Mouse (Mus musculus): ENCODE results near the gene Stx1a. TPM values are rescaled to one million over a fixed set of nuclear protein-coding genes. Genes with fewer than 3 reads are reported as not detected.

Stx1a gene
- polyA plus RNA-seq (2012; rRNA removed), result 12.1 and 12.4 TPM in 2 replicates

- peak; percentile 61 to 62 for DNase-seq
- 2% methylated on average over 61 of the region's 61 CpGs for WGBS
- peaks cover 11% of the 10 kb centered on the region for H3K4me1 ChIP-seq (ENCODE audit: control insufficient read depth, insufficient read depth, low read length)
- TF ChIP-seq CTCF (IDR thresholded peaks at IDR 0.05; ENCODE audit: borderline replicate concordance, insufficient read depth, low read depth, low read length), result no peak
- TF ChIP-seq POLR2A (IDR thresholded peaks at IDR 0.05; ENCODE audit: borderline replicate concordance, insufficient read depth, low read length), result no peak
- H3K27ac ChIP-seq (ENCODE audit: insufficient read depth, low read length), result no peak within 1 kb of the TSS
- H3K27me3 ChIP-seq (ENCODE audit: control insufficient read depth, insufficient read depth, low read length), result no peaks in the 10 kb centered on the region
- peak within 1 kb of the TSS; percentile 62 for H3K4me3 ChIP-seq (replicated peaks; ENCODE audit: insufficient read depth, low read depth, low read length)
These were observed at the start of gene Stx1a for GRCm38 (mm10) chr5:135023344-135024173. Gene Stx1a (plus strand): TSS chr5:135023482.

GRCm38 (mm10) chr5:134973526-134973925 is 49.8 kb upstream of the Stx1a start:
- Histone ChIP-seq H3K27ac (ENCODE audit: insufficient read depth, low read length) (no peak overlapping the region), H3K27me3 (ENCODE audit: control insufficient read depth, insufficient read depth, low read length) (no peaks in the 10 kb centered on the region), H3K4me3 (replicated peaks; ENCODE audit: insufficient read depth, low read depth, low read length) (no peak overlapping the region), H3K4me1 (ENCODE audit: control insufficient read depth, insufficient read depth, low read length) (no peaks in the 10 kb centered on the region)
- DNase-seq, result no peak
- no peak for TF ChIP-seq POLR2A (IDR thresholded peaks at IDR 0.05; ENCODE audit: borderline replicate concordance, insufficient read depth, low read length)
- TF ChIP-seq CTCF (IDR thresholded peaks at IDR 0.05; ENCODE audit: borderline replicate concordance, insufficient read depth, low read depth, low read length), result no peak
- 92% methylated on average over 7 of the region's 7 CpGs for WGBS

- no peaks in the 10 kb centered on the region for H3K4me1 ChIP-seq (ENCODE audit: control insufficient read depth, insufficient read depth, low read length)
- 29% methylated on average over 7 of the region's 7 CpGs for WGBS
- no peak overlapping the region for H3K4me3 ChIP-seq (replicated peaks; ENCODE audit: insufficient read depth, low read depth, low read length)
- no peak for DNase-seq
- H3K27me3 ChIP-seq (ENCODE audit: control insufficient read depth, insufficient read depth, low read length), result no peaks in the 10 kb centered on the region
- H3K27ac ChIP-seq (ENCODE audit: insufficient read depth, low read length), result no peak overlapping the region
- TF ChIP-seq CTCF (IDR thresholded peaks at IDR 0.05; ENCODE audit: borderline replicate concordance, insufficient read depth, low read depth, low read length) (no peak), POLR2A (IDR thresholded peaks at IDR 0.05; ENCODE audit: borderline replicate concordance, insufficient read depth, low read length) (no peak)
These were observed 49.0 kb upstream of the Stx1a start for GRCm38 (mm10) chr5:134974294-134974693.

- TF ChIP-seq POLR2A (IDR thresholded peaks at IDR 0.05; ENCODE audit: borderline replicate concordance, insufficient read depth, low read length) (no peak), CTCF (IDR thresholded peaks at IDR 0.05; ENCODE audit: borderline replicate concordance, insufficient read depth, low read depth, low read length) (no peak)
- no peaks in the 10 kb centered on the region for H3K27me3 ChIP-seq (ENCODE audit: control insufficient read depth, insufficient read depth, low read length)
These were observed 48.4 kb upstream of the Stx1a start for GRCm38 (mm10) chr5:134974921-134975320.

GRCm38 (mm10) chr5:134976164-134976563 is 47.1 kb upstream of the Stx1a start:
- 83% methylated on average over 2 of the region's 2 CpGs for WGBS
- Histone ChIP-seq H3K4me3 (replicated peaks; ENCODE audit: insufficient read depth, low read depth, low read length) (no peak overlapping the region), H3K4me1 (ENCODE audit: control insufficient read depth, insufficient read depth, low read length) (no peaks in the 10 kb centered on the region), H3K27me3 (ENCODE audit: control insufficient read depth, insufficient read depth, low read length) (no peaks in the 10 kb centered on the region), H3K27ac (ENCODE audit: insufficient read depth, low read length) (no peak overlapping the region)
- TF ChIP-seq POLR2A (IDR thresholded peaks at IDR 0.05; ENCODE audit: borderline replicate concordance, insufficient read depth, low read length) (no peak), CTCF (IDR thresholded peaks at IDR 0.05; ENCODE audit: borderline replicate concordance, insufficient read depth, low read depth, low read length) (no peak)
- DNase-seq, result no peak

More at GRCm38 (mm10) chr5:134974921-134975320, 48.4 kb upstream of the Stx1a start:
- 51% methylated on average over 2 of the region's 2 CpGs for WGBS
- Histone ChIP-seq H3K4me1 (ENCODE audit: control insufficient read depth, insufficient read depth, low read length) (no peaks in the 10 kb centered on the region), H3K4me3 (replicated peaks; ENCODE audit: insufficient read depth, low read depth, low read length) (no peak overlapping the region), H3K27ac (ENCODE audit: insufficient read depth, low read length) (no peak overlapping the region)
- DNase-seq, result no peak

- TF ChIP-seq CTCF (IDR thresholded peaks at IDR 0.05; ENCODE audit: borderline replicate concordance, insufficient read depth, low read depth, low read length) (no peak), POLR2A (IDR thresholded peaks at IDR 0.05; ENCODE audit: borderline replicate concordance, insufficient read depth, low read length) (no peak)
- no peak overlapping the region for H3K4me3 ChIP-seq (replicated peaks; ENCODE audit: insufficient read depth, low read depth, low read length)
- H3K27me3 ChIP-seq (ENCODE audit: control insufficient read depth, insufficient read depth, low read length), result no peaks in the 10 kb centered on the region
- 82% methylated on average over 14 of the region's 14 CpGs for WGBS
- no peaks in the 10 kb centered on the region for H3K4me1 ChIP-seq (ENCODE audit: control insufficient read depth, insufficient read depth, low read length)
- no peak for DNase-seq
- H3K27ac ChIP-seq (ENCODE audit: insufficient read depth, low read length), result no peak overlapping the region
These were observed 46.6 kb upstream of the Stx1a start for GRCm38 (mm10) chr5:134976577-134977250.

GRCm38 (mm10) chr5:134977837-134978236 is 45.4 kb upstream of the Stx1a start:
- no peak for DNase-seq
- no peak overlapping the region for H3K27ac ChIP-seq (ENCODE audit: insufficient read depth, low read length)
- WGBS, result 83% methylated on average over 4 of the region's 4 CpGs
- H3K4me1 ChIP-seq (ENCODE audit: control insufficient read depth, insufficient read depth, low read length), result no peaks in the 10 kb centered on the region
- no peaks in the 10 kb centered on the region for H3K27me3 ChIP-seq (ENCODE audit: control insufficient read depth, insufficient read depth, low read length)
- H3K4me3 ChIP-seq (replicated peaks; ENCODE audit: insufficient read depth, low read depth, low read length), result no peak overlapping the region
- TF ChIP-seq POLR2A (IDR thresholded peaks at IDR 0.05; ENCODE audit: borderline replicate concordance, insufficient read depth, low read length), result no peak
- no peak for TF ChIP-seq CTCF (IDR thresholded peaks at IDR 0.05; ENCODE audit: borderline replicate concordance, insufficient read depth, low read depth, low read length)
